Mouse (Mus musculus) cerebellum, adult 9-11 months (tissue): ENCODE measurements around the gene Wfdc10.

ENCODE experiments used
- DNase-seq: peaks from one replicate; pipeline ENCODE4 v3.0.0; 2022

The Wfdc10 gene

DNA sequence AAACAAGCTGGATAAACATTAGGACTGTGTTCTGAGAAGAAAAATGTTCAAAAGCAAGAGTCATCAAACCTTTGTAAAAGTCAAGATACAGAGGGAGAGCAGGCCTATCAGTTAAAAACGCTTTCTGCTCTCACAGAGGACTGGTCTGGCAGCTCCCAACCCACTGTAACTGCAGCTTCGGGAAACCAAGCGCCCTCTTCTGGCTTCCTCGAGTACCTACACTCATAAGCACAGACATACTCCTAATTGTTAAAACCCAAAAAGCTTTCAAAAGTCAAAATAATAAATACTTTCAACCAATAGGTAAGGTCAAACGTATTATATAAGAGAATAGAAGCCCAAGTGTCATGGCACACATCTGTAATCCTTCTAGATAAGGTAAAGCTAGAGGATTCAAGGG lies 48.4 kb downstream of the Wfdc10 start:
- DNase-seq = no peak

DNA sequence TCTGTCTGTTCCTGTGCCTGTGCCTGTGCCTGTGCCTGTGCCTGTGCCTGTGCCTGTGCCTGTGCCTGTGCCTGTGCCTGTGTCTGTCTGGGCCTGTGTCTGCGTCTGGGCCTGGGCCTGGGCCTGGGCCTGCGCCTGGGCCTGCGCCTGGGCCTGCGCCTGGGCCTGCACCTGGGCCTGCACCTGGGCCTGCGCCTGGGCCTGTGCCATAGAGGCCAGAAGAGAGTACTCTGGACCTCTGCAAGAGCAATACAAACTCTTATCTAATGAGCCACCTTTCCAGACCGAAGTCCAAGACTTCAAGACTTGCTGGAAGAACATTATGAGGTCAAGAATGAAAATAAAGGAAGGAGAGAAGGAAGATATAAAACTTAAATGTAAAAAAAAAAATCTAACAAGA lies 49.5 kb downstream of the Wfdc10 start:
- DNase-seq = no peak

DNA sequence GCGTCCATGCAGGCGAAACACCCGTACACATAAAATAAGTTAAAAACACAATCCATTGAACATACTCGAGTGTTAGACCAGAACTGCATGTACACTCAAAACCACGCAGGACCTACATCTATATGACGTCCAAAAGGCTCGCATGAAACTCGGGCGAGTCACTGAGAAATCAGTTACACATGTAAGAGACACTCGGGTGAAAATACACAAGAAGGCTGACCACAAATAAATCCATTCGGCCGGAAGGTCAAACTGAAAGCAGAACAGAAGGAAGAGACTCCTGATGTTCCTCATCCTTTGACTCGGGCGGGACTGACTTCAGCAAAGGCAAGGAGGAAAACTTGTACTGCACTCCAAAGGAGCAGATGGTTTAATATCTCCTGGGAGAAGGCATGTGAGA lies 50.1 kb downstream of the Wfdc10 start:
- DNase-seq = no peak
